Mouse (Mus musculus): ENCODE measurements around the gene Cdh23.

GRCm38 (mm10) chr10:60350077-60350804 lies 346.0 kb downstream of the Cdh23 start:
- no peak for TF ChIP-seq CTCF (IDR thresholded peaks at IDR 0.05; ENCODE audit: control insufficient read depth, insufficient read depth, insufficient read length)
- no peak for TF ChIP-seq MAX (IDR thresholded peaks at IDR 0.05)
- no peak for TF ChIP-seq MYOD1 (IDR thresholded peaks at IDR 0.05; ENCODE audit: control insufficient read depth, insufficient read length, low read depth)
- no peak for TF ChIP-seq CEBPB (IDR thresholded peaks at IDR 0.05; ENCODE audit: low read depth)

All from C2C12 (cell line).